Mouse (Mus musculus): ENCODE data around the gene Cep126. TPM values are rescaled to one million over a fixed set of nuclear protein-coding genes. Genes with fewer than 3 reads are reported as not detected.

The Cep126 gene
- polyA plus RNA-seq, 1 experiment from 2014 or later, result 0.40 TPM

DNA sequence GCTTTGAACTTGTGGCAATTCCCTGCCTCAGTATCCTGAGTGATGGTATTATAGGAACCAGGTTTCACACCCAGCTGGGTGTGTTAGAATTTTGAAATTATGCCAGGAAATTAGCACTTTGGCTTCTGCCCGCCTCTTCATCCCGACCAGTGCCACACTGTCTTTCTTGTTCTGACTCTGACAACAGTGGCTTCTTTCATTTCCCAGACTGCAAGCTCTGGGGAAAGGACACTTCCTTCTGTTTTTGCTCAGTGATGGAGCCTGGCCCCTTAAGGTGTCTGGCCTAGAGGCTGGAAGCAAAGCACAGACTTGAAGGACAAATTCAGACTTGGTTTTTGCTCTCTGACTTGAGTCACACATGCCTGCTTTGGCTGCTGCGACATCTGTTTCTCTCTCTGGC, 74.5 kb downstream of the Cep126 start:
- Histone ChIP-seq H3K4me3 (ENCODE audit: low read depth, low read length) (no peak overlapping the region), H3K27me3 (replicated peaks; ENCODE audit: control insufficient read depth, insufficient read depth, low read length) (no peaks in the 10 kb centered on the region), H3K9me3 (ENCODE audit: control insufficient read depth) (no peaks in the 10 kb centered on the region), H3K4me2 (replicated peaks; ENCODE audit: low read depth) (no peak overlapping the region), H3K9ac (ENCODE audit: low read depth, low read length) (no peak overlapping the region), H3K4me1 (replicated peaks; ENCODE audit: control insufficient read depth, insufficient read depth, low read length) (no peaks in the 10 kb centered on the region), H3K36me3 (ENCODE audit: control insufficient read depth, insufficient read depth) (no peaks in the 10 kb centered on the region), H3K27ac (ENCODE audit: low read depth, low read length) (no peak overlapping the region)
- 71% methylated on average over 3 of the region's 3 CpGs for WGBS
- no peak for ATAC-seq
- TF ChIP-seq CTCF (IDR thresholded peaks at IDR 0.05; ENCODE audit: low read depth), result no peak

DNA sequence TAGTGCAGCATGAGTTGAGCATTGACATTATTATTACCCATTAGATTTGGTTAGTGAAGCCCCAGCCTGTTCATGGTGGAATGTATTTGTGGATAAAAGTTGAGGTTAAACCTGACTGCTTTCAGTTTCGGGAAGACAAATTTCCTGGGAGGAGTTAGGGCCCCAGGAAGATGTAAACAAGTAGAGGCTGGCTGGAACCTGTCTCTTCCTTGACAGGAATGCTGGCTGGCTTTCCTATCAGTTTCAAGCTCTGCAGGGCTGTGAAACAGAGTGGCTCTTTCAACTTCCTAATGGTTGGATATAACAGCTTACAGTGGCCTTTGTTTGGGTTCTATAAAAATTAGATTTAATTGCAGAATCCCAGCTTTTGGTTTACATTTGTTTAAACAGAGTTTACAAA, 79.3 kb downstream of the Cep126 start:
- Histone ChIP-seq H3K4me2 (replicated peaks; ENCODE audit: low read depth) (no peak overlapping the region), H3K9ac (ENCODE audit: low read depth, low read length) (no peak overlapping the region), H3K4me3 (ENCODE audit: low read depth, low read length) (no peak overlapping the region), H3K4me1 (replicated peaks; ENCODE audit: control insufficient read depth, insufficient read depth, low read length) (no peaks in the 10 kb centered on the region), H3K27me3 (replicated peaks; ENCODE audit: control insufficient read depth, insufficient read depth, low read length) (no peaks in the 10 kb centered on the region), H3K36me3 (ENCODE audit: control insufficient read depth, insufficient read depth) (no peaks in the 10 kb centered on the region), H3K27ac (ENCODE audit: low read depth, low read length) (no peak overlapping the region), H3K9me3 (ENCODE audit: control insufficient read depth) (no peaks in the 10 kb centered on the region)
- no peak for TF ChIP-seq CTCF (IDR thresholded peaks at IDR 0.05; ENCODE audit: low read depth)
- 3% methylated on average over 1 of the region's 1 CpGs for WGBS
- peak; percentile 43; the same call in 1 of the 2 replicates for ATAC-seq

DNA sequence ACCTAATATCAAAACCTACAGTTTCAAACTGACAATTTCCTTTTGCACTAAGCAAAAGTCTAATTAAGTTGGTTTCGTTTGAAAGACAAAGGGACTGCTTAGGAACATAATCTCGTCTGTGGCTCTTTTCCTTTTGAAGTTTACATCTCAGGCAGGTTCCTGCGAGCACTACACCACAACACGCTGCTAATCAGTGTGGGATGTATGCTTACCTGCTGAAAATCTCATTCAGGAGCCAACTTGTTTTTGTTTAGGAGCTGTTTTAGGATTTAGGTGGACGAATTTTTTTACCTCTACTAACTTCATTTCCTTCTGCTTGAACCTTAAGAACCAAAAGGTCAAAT, 91.1 kb downstream of the Cep126 start:
- no peaks in the 10 kb centered on the region for H3K36me3 ChIP-seq (ENCODE audit: control insufficient read depth, insufficient read depth)
- peak overlapping the region; percentile 74 for H3K4me3 ChIP-seq (ENCODE audit: low read depth, low read length)
- peak overlapping the region; percentile 92 for H3K4me2 ChIP-seq (replicated peaks; ENCODE audit: low read depth)
- TF ChIP-seq CTCF (IDR thresholded peaks at IDR 0.05; ENCODE audit: low read depth), result no peak
- H3K27ac ChIP-seq (ENCODE audit: low read depth, low read length), result no peak overlapping the region
- ATAC-seq, result 0 out of 2 replicates have a peak, but pooled peaks have one; percentile 8
- 17% methylated on average over 5 of the region's 5 CpGs for WGBS
- H3K9me3 ChIP-seq (ENCODE audit: control insufficient read depth), result no peaks in the 10 kb centered on the region
- H3K9ac ChIP-seq (ENCODE audit: low read depth, low read length), result no peak overlapping the region
- 0 out of 2 replicates have a peak, but pooled peaks cover 2% of the 10 kb centered on the region for H3K4me1 ChIP-seq (replicated peaks; ENCODE audit: control insufficient read depth, insufficient read depth, low read length)
- no peaks in the 10 kb centered on the region for H3K27me3 ChIP-seq (replicated peaks; ENCODE audit: control insufficient read depth, insufficient read depth, low read length)

DNA sequence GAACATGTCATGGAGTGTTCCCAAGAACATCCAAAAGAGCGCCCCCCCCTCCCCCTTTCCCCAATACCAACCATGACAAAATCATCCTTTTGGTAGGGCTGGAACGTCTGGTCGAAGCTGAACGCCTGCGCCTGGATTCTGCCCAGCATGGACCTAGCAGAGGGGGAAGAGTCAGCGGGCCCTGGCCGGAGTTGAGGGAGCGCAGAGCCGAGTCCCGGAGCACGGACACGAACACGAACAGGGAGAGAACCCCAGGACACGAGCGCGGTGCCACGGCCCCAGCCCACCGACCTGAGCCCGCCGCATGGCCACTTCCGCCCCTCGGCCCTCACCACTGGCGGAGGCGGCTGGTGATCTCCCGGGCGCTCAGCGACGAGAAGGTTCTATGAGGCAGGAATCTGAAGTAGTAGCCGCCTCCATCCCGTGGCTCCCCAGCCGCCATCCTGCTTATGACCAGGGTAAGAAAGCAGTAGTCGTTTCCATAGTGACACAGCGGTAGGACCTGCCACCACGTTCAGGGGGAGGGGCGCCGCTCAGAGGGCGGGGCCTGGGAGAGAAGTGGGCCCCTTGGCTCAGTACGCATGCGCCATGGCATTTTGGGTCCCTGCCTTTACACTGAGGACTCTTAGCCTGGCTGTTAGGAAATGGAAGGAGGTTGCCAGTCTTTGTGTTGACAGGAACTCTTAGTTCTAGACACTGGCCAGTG, 91.6 kb downstream of the Cep126 start, which contains the start of gene Cfap300:
TSS of gene Cfap300 (minus strand) at position 486 of the 706 bp plus-strand sequence.
- peak; percentile 95 for ATAC-seq
- WGBS, result under 1% methylated on average over 39 of the region's 39 CpGs
- peak within 1 kb of the TSS; percentile 74 for H3K4me3 ChIP-seq (ENCODE audit: low read depth, low read length)
- no peaks in the 10 kb centered on the region for H3K27me3 ChIP-seq (replicated peaks; ENCODE audit: control insufficient read depth, insufficient read depth, low read length)
- peak within 1 kb of the TSS; percentile 92 for H3K4me2 ChIP-seq (replicated peaks; ENCODE audit: low read depth)
- peak within 1 kb of the TSS; percentile 54 for H3K27ac ChIP-seq (ENCODE audit: low read depth, low read length)
- no peak for TF ChIP-seq CTCF (IDR thresholded peaks at IDR 0.05; ENCODE audit: low read depth)
- 0 out of 2 replicates have a peak, but pooled peaks cover 2% of the 10 kb centered on the region for H3K4me1 ChIP-seq (replicated peaks; ENCODE audit: control insufficient read depth, insufficient read depth, low read length)
- H3K9me3 ChIP-seq (ENCODE audit: control insufficient read depth), result no peaks in the 10 kb centered on the region
- no peaks in the 10 kb centered on the region for H3K36me3 ChIP-seq (ENCODE audit: control insufficient read depth, insufficient read depth)
- peak within 1 kb of the TSS; percentile 54; the same call in 1 of the 2 replicates for H3K9ac ChIP-seq (ENCODE audit: low read depth, low read length)

DNA sequence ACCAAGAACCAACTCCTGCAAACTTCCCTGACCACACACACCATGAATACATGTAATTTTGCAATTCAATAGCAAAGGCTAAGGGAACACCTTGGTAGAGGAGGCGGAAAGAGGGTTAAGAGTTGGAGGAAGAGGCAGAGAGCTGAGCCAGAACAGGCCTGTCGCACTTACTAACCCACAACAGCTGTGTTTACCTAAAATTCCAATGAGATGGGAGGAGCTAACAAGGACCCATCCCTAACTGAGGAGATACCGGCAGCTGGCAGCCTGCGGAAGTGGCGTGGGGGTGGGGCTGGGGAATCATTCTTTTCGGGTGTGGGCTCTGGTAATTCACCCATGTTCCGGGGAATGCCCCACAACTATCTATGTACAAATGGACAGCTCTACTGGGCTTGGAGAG, 98.5 kb downstream of the Cep126 start:
- ATAC-seq, result peak; percentile 68
- Histone ChIP-seq H3K4me1 (replicated peaks; ENCODE audit: control insufficient read depth, insufficient read depth, low read length) (peaks cover 4% of the 10 kb centered on the region), H3K9ac (ENCODE audit: low read depth, low read length) (no peak overlapping the region), H3K9me3 (ENCODE audit: control insufficient read depth) (no peaks in the 10 kb centered on the region), H3K27me3 (replicated peaks; ENCODE audit: control insufficient read depth, insufficient read depth, low read length) (no peaks in the 10 kb centered on the region), H3K4me3 (ENCODE audit: low read depth, low read length) (no peak overlapping the region), H3K4me2 (replicated peaks; ENCODE audit: low read depth) (0 out of 2 replicates have a peak overlapping the region, but pooled peaks have one; percentile 28), H3K36me3 (ENCODE audit: control insufficient read depth, insufficient read depth) (no peaks in the 10 kb centered on the region), H3K27ac (ENCODE audit: low read depth, low read length) (no peak overlapping the region; the same call in 1 of the 2 replicates)
- no peak for TF ChIP-seq CTCF (IDR thresholded peaks at IDR 0.05; ENCODE audit: low read depth)
- WGBS, result 11% methylated on average over 7 of the region's 7 CpGs

DNA sequence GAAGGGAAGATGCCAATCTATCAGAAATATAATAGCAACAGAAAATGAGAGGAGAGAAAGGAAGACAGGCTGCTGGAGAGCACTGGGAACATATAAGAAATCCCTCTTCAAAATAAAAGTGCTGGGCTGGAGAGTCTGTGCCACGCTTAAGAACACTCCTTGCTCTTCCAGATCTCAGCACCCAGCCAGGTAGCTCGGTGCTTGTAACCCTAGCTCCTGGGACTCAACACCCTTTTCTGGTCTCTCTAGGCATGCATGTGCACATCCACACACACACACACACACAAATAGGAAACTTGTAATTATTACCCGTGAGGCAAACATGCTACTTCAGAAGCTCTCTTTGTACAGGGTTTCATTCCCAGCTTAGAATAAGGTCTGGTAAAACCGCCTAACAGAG, 99.0 kb downstream of the Cep126 start:
- H3K4me2 ChIP-seq (replicated peaks; ENCODE audit: low read depth), result 0 out of 2 replicates have a peak overlapping the region, but pooled peaks have one; percentile 28
- H3K27ac ChIP-seq (ENCODE audit: low read depth, low read length), result no peak overlapping the region; the same call in 1 of the 2 replicates
- H3K9ac ChIP-seq (ENCODE audit: low read depth, low read length), result no peak overlapping the region
- no peak for ATAC-seq
- no peaks in the 10 kb centered on the region for H3K9me3 ChIP-seq (ENCODE audit: control insufficient read depth)
- no peaks in the 10 kb centered on the region for H3K36me3 ChIP-seq (ENCODE audit: control insufficient read depth, insufficient read depth)
- no peak overlapping the region for H3K4me3 ChIP-seq (ENCODE audit: low read depth, low read length)
- 49% methylated on average over 4 of the region's 4 CpGs for WGBS
- H3K4me1 ChIP-seq (replicated peaks; ENCODE audit: control insufficient read depth, insufficient read depth, low read length), result peaks cover 4% of the 10 kb centered on the region
- no peaks in the 10 kb centered on the region for H3K27me3 ChIP-seq (replicated peaks; ENCODE audit: control insufficient read depth, insufficient read depth, low read length)
- TF ChIP-seq CTCF (IDR thresholded peaks at IDR 0.05; ENCODE audit: low read depth), result no peak

Measured in intestine, postnatal 0 days (tissue).